Mouse (Mus musculus) cerebellum, adult 2 months (tissue): ENCODE measurements at regions not wholly inside any gene's neighbourhood (a gene's known extent, or its start where the extent isn't known, plus 50 kb on each side); places are given as distances from the start of the nearest gene placed in this dataset.

ENCODE experiments used
- DNase-seq, 2 experiments: peaks; one replicate each; pipeline ENCODE4 v3.0.0; 2021
- H3K27ac ChIP-seq: fragments of 200-500 bp; 2 replicates; pipeline ENCODE4 v1.5.1; 2012; ENCODE audit warnings: low read length, control low read depth, inconsistent platforms; ENCODE audit not compliant: insufficient read depth
- H3K27me3 ChIP-seq: fragments of 200-500 bp; 2 replicates; pipeline ENCODE4 v1.6.1; 2012; ENCODE audit warnings: inconsistent platforms, mild to moderate bottlenecking, low read length, moderate library complexity; ENCODE audit not compliant: control insufficient read depth, insufficient read depth
- H3K4me1 ChIP-seq: fragments of 200-500 bp; 2 replicates; pipeline ENCODE4 v1.6.1; 2011; ENCODE audit warnings: low read length; ENCODE audit not compliant: control insufficient read depth, insufficient read depth
- H3K4me3 ChIP-seq: fragments of 200-500 bp; replicated peaks from 2 replicates; pipeline ENCODE3; 2011; ENCODE audit warnings: mild to moderate bottlenecking, low read depth, low read length, control low read depth; ENCODE audit not compliant: insufficient read depth
- CTCF ChIP-seq: fragments of 200-500 bp; IDR thresholded peaks from 2 replicates; pipeline ENCODE4 v1.5.1; 2011; ENCODE audit warnings: low read depth, mild to moderate bottlenecking, control low read depth, low read length, moderate library complexity, borderline replicate concordance; ENCODE audit not compliant: insufficient read depth
- POLR2A ChIP-seq: fragments of 200-500 bp; IDR thresholded peaks from 2 replicates; pipeline ENCODE4 v1.6.1; 2011; ENCODE audit warnings: low read length, control low read depth, borderline replicate concordance; ENCODE audit not compliant: insufficient read depth
- WGBS: fragments of 180-500 bp; shearing (Covaris S2); methylation state at CpG from one replicate; pipeline ENCODE4 v1.1.7; 2018; 5-methylcytosine and 5-hydroxymethylcytosine counted together

GRCm38 (mm10) chr10:67644280-67644679 is 95.5 kb upstream of the Ado start:
- H3K27ac ChIP-seq: no peak overlapping the region
- WGBS: 80% methylated on average over 1 of the region's 1 CpGs
- no peaks in the 10 kb centered on the region for H3K27me3 ChIP-seq

GRCm38 (mm10) chr10:67643685-67644084 is 94.9 kb upstream of the Ado start:
- WGBS: 46% methylated on average over 7 of the region's 7 CpGs
- DNase-seq: peak; percentile 15 to 28
- no peak for TF ChIP-seq CTCF
- TF ChIP-seq POLR2A: no peak
- Histone ChIP-seq H3K4me1 (no peaks in the 10 kb centered on the region), H3K27ac (no peak overlapping the region), H3K4me3 (no peak overlapping the region), H3K27me3 (no peaks in the 10 kb centered on the region)

More at GRCm38 (mm10) chr10:67644280-67644679, 95.5 kb upstream of the Ado start:
- Histone ChIP-seq H3K4me3 (no peak overlapping the region), H3K4me1 (no peaks in the 10 kb centered on the region)
- DNase-seq: no peak
- TF ChIP-seq CTCF (no peak), POLR2A (no peak)

- no peak for TF ChIP-seq CTCF
- TF ChIP-seq POLR2A: no peak
- Histone ChIP-seq H3K4me3 (no peak overlapping the region), H3K4me1 (no peaks in the 10 kb centered on the region), H3K27ac (no peak overlapping the region), H3K27me3 (no peaks in the 10 kb centered on the region)
- DNase-seq: no peak
- WGBS: 82% methylated on average over 5 of the region's 5 CpGs
These were observed 88.6 kb upstream of the Ado start for GRCm38 (mm10) chr10:67637339-67637738.

- no peaks in the 10 kb centered on the region for H3K27me3 ChIP-seq
- no peaks in the 10 kb centered on the region for H3K4me1 ChIP-seq
- H3K27ac ChIP-seq: no peak overlapping the region
- TF ChIP-seq POLR2A: no peak
- TF ChIP-seq CTCF: no peak
- 6% methylated on average over 13 of the region's 13 CpGs for WGBS
- DNase-seq: no peak
- no peak overlapping the region for H3K4me3 ChIP-seq
These were observed 87.8 kb upstream of the Ado start for GRCm38 (mm10) chr10:67636569-67636968.

- H3K4me3 ChIP-seq: no peak overlapping the region
- WGBS: 19% methylated on average over 4 of the region's 4 CpGs
- DNase-seq: no peak
- no peak overlapping the region for H3K27ac ChIP-seq
- no peaks in the 10 kb centered on the region for H3K4me1 ChIP-seq
- TF ChIP-seq CTCF: no peak
- no peak for TF ChIP-seq POLR2A
- H3K27me3 ChIP-seq: no peaks in the 10 kb centered on the region
These were observed 86.0 kb upstream of the Ado start for GRCm38 (mm10) chr10:67634795-67635194.

- DNase-seq: no peak
- TF ChIP-seq POLR2A (no peak), CTCF (no peak)
- H3K27me3 ChIP-seq: no peaks in the 10 kb centered on the region
- WGBS: 96% methylated on average over 7 of the region's 7 CpGs
- H3K4me1 ChIP-seq: no peaks in the 10 kb centered on the region
- no peak overlapping the region for H3K4me3 ChIP-seq
- H3K27ac ChIP-seq: no peak overlapping the region
These were observed 84.3 kb upstream of the Ado start for GRCm38 (mm10) chr10:67633063-67633462.

GRCm38 (mm10) chr10:67623338-67623737 is 74.6 kb upstream of the Ado start:
- H3K27ac ChIP-seq: no peak overlapping the region
- no peaks in the 10 kb centered on the region for H3K4me1 ChIP-seq
- DNase-seq: no peak
- 42% methylated on average over 12 of the region's 12 CpGs for WGBS
- no peaks in the 10 kb centered on the region for H3K27me3 ChIP-seq
- no peak overlapping the region for H3K4me3 ChIP-seq
- TF ChIP-seq POLR2A (no peak), CTCF (no peak)

GRCm38 (mm10) chr10:67620018-67620417 is 71.3 kb upstream of the Ado start:
- H3K4me3 ChIP-seq: no peak overlapping the region
- H3K27ac ChIP-seq: no peak overlapping the region
- WGBS: 83% methylated on average over 8 of the region's 8 CpGs
- no peaks in the 10 kb centered on the region for H3K4me1 ChIP-seq
- DNase-seq: no peak
- H3K27me3 ChIP-seq: no peaks in the 10 kb centered on the region
- no peak for TF ChIP-seq POLR2A
